Mouse (Mus musculus) heart, embryonic 11.5 days (tissue): ENCODE measurements around the gene Pdpr. TPM values are rescaled to one million over a fixed set of nuclear protein-coding genes. Genes with fewer than 3 reads are reported as not detected.

Experiments used
- ATAC-seq: fragments of 200-750 bp; cut with Nextera tagmentation; replicated peaks from 2 replicates; pipeline ENCODE4 v1.8.0; 2017; ENCODE audit warnings: moderate library complexity; ENCODE audit not compliant: insufficient number of reproducible peaks, low FRiP score, low TSS enrichment
- H3K27ac ChIP-seq: fragments of 300-500 bp; sonication (generic); 2 replicates; pipeline ENCODE4 v1.5.1; 2014; ENCODE audit warnings: mild to moderate bottlenecking, low read depth, low read length
- H3K27me3 ChIP-seq: fragments of 300-500 bp; sonication (generic); 2 replicates; pipeline ENCODE4 v1.6.1; 2014; ENCODE audit warnings: mild to moderate bottlenecking, low read length, mixed read lengths; ENCODE audit not compliant: control insufficient read depth, insufficient read depth
- H3K36me3 ChIP-seq: fragments of 300-500 bp; sonication (generic); 2 replicates; pipeline ENCODE4 v1.6.1; 2014; ENCODE audit warnings: mild to moderate bottlenecking, low read length, moderate library complexity, mixed read lengths; ENCODE audit not compliant: control insufficient read depth, insufficient read depth
- H3K4me1 ChIP-seq: fragments of 300-500 bp; sonication (generic); 2 replicates; pipeline ENCODE4 v1.6.1; 2014; ENCODE audit warnings: low read length; ENCODE audit not compliant: control insufficient read depth, insufficient read depth
- H3K4me2 ChIP-seq: fragments of 300-500 bp; sonication (generic); 2 replicates; pipeline ENCODE4 v1.6.1; 2014; ENCODE audit warnings: mild to moderate bottlenecking, moderate library complexity
- H3K4me3 ChIP-seq: fragments of 300-500 bp; sonication (generic); 2 replicates; pipeline ENCODE4 v1.5.1; 2014; ENCODE audit warnings: low read depth, low read length
- H3K9ac ChIP-seq: fragments of 300-500 bp; sonication (generic); 2 replicates; pipeline ENCODE4 v1.6.1; 2014; ENCODE audit warnings: mild to moderate bottlenecking, low read depth, low read length, moderate library complexity
- H3K9me3 ChIP-seq: fragments of 300-500 bp; sonication (generic); replicated peaks from 2 replicates; pipeline ENCODE4 v1.6.1; 2016; ENCODE audit warnings: low read length; ENCODE audit not compliant: control insufficient read depth
- WGBS: fragments of 180-500 bp; shearing (Covaris S2); extraction: QIAGEN DNeasy Blood & Tissue Kit; methylation state at CpG from one replicate; pipeline ENCODE4 v1.1.7; 2014; ENCODE audit not compliant: insufficient replicate concordance; 5-methylcytosine and 5-hydroxymethylcytosine counted together
- polyA plus RNA-seq: library from polyadenylated mRNA; unstranded; fragments of >200 nt; fragmentation: Nextera tagmentation; extraction: Ambion mirVana; gene quantifications from 2 replicates; pipeline ENCODE4 v1.2.1, GENCODE M21; 2014

Gene Pdpr
- polyA plus RNA-seq, 1 experiment from 2014 or later, result 6.3 TPM

- no peaks in the 10 kb centered on the region for H3K9me3 ChIP-seq
- H3K4me3 ChIP-seq, result no peak overlapping the region
- no peak overlapping the region for H3K27ac ChIP-seq
- no peak overlapping the region for H3K9ac ChIP-seq
- H3K36me3 ChIP-seq, result peaks cover 26% of the 10 kb centered on the region
- no peak for ATAC-seq
- no peaks in the 10 kb centered on the region for H3K27me3 ChIP-seq
- H3K4me2 ChIP-seq, result no peak overlapping the region
- H3K4me1 ChIP-seq, result no peaks in the 10 kb centered on the region
- WGBS, result 78% methylated on average over 4 of the region's 4 CpGs
Measured at GRCm38 (mm10) chr8:111185472-111185947, 91.1 kb downstream of the Pdpr start.

Other genes with a start within 250 kb of the Pdpr start
- 62.8 and 64.2 TPM in 2 replicates for gene Cog4, start 248.0 kb upstream of the Pdpr start, polyA plus RNA-seq
- 92.8 and 112 TPM in 2 replicates for gene Sf3b3, start 247.8 kb upstream of the Pdpr start, polyA plus RNA-seq
- gene Fuk, start 192.1 kb upstream of the Pdpr start, polyA plus RNA-seq, result 5.1 and 5.7 TPM in 2 replicates
- gene St3gal2, start 174.7 kb upstream of the Pdpr start, polyA plus RNA-seq, result 11.9 TPM in 2 replicates
- 23.4 and 27.2 TPM in 2 replicates for gene Ddx19a, start 96.8 kb upstream of the Pdpr start, polyA plus RNA-seq
- gene Ddx19b, start 62.9 kb upstream of the Pdpr start, polyA plus RNA-seq, result 3.8 and 4.8 TPM in 2 replicates
- gene Aars, start 61.5 kb upstream of the Pdpr start, polyA plus RNA-seq, result 40.9 and 47.3 TPM in 2 replicates
- gene Exosc6, start 38.3 kb upstream of the Pdpr start, polyA plus RNA-seq, result 11.3 and 18.4 TPM in 2 replicates
- gene Clec18a, start 2.2 kb upstream of the Pdpr start, polyA plus RNA-seq, result not detected in 2 replicates
- gene Glg1, start 164.6 kb downstream of the Pdpr start, polyA plus RNA-seq, result 61.3 and 74.9 TPM in 2 replicates
- gene Rfwd3, start 205.6 kb downstream of the Pdpr start, polyA plus RNA-seq, result 43.8 and 46.6 TPM in 2 replicates
- gene Mlkl, start 243.5 kb downstream of the Pdpr start, polyA plus RNA-seq, result 1.7 and 2.6 TPM in 2 replicates